Mouse (Mus musculus) liver, embryonic 12.5 days (tissue): ENCODE measurements around the gene Micu2. TPM values are rescaled to one million over a fixed set of nuclear protein-coding genes. Genes with fewer than 3 reads are reported as not detected.

Experiments used
- ATAC-seq: fragments of 200-750 bp; cut with Nextera tagmentation; 2 replicates; pipeline ENCODE4 v1.8.0; 2017; ENCODE audit warnings: moderate number of reproducible peaks, mild to moderate bottlenecking, moderate library complexity
- H3K27ac ChIP-seq: fragments of 300-500 bp; sonication (generic); 2 replicates; pipeline ENCODE4 v1.5.1; 2016; ENCODE audit warnings: mild to moderate bottlenecking
- H3K27me3 ChIP-seq: fragments of 300-500 bp; sonication (generic); replicated peaks from 2 replicates; pipeline ENCODE4 v1.6.1; 2016; ENCODE audit warnings: mild to moderate bottlenecking, moderate library complexity
- H3K36me3 ChIP-seq: fragments of 300-500 bp; sonication (generic); 2 replicates; pipeline ENCODE4 v1.6.1; 2016; ENCODE audit warnings: mild to moderate bottlenecking, moderate library complexity
- H3K4me1 ChIP-seq: fragments of 300-500 bp; sonication (generic); 2 replicates; pipeline ENCODE4 v1.6.1; 2016
- H3K4me2 ChIP-seq: fragments of 300-500 bp; sonication (generic); 2 replicates; pipeline ENCODE4 v1.6.1; 2016; ENCODE audit warnings: mild to moderate bottlenecking, moderate library complexity
- H3K4me3 ChIP-seq: fragments of 300-500 bp; sonication (generic); 2 replicates; pipeline ENCODE4 v1.5.1; 2016; ENCODE audit warnings: mild to moderate bottlenecking, moderate library complexity
- H3K9ac ChIP-seq: fragments of 300-500 bp; sonication (generic); 2 replicates; pipeline ENCODE4 v1.6.1; 2016; ENCODE audit warnings: mild to moderate bottlenecking, moderate library complexity
- H3K9me3 ChIP-seq: fragments of 300-500 bp; sonication (generic); replicated peaks from 2 replicates; pipeline ENCODE4 v1.6.1; 2016; ENCODE audit warnings: mild to moderate bottlenecking, moderate library complexity
- whole genome bisulfite sequencing: fragments of 180-500 bp; shearing (Covaris S2); methylation state at CpG from one replicate; pipeline ENCODE4 v1.1.7; 2016; ENCODE audit not compliant: insufficient replicate concordance; 5-methylcytosine and 5-hydroxymethylcytosine counted together
- polyA plus RNA-seq: library from polyadenylated mRNA; unstranded; fragments of >200 nt; fragmentation: Nextera tagmentation; extraction: Ambion mirVana; gene quantifications from 2 replicates; pipeline ENCODE4 v1.2.1, GENCODE M21; 2016

Micu2 gene
- polyA plus RNA-seq, 1 experiment from 2014 or later = 51.5 TPM

DNA sequence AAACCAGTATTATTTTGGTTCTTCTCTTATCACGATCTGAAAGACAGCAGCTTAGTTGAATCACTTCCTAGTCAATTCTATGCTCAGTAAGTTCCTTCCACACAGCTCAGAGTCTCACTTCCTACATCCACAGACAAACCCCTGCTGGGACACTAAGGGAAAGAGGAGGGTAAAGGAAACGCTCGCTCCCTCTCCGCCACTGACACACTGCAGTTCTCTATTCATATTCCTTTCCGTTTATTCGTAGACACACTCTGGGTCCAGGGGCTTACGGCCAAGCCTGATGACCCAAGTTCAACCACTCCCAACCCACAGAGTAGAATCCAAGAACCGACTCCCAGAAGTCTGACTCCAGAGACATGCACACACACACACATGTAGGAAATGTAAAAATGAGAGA lies 111.9 kb downstream of the Micu2 start:
- peaks cover 36% of the 10 kb centered on the region for H3K4me1 ChIP-seq
- 0 out of 2 replicates have a peak overlapping the region, but pooled peaks have one; percentile 17 for H3K9ac ChIP-seq
- no peak overlapping the region for H3K4me3 ChIP-seq
- H3K9me3 ChIP-seq = no peaks in the 10 kb centered on the region
- H3K36me3 ChIP-seq = no peaks in the 10 kb centered on the region
- no peak overlapping the region for H3K4me2 ChIP-seq
- H3K27me3 ChIP-seq = no peaks in the 10 kb centered on the region
- H3K27ac ChIP-seq = no peak overlapping the region
- WGBS = 35% methylated on average over 8 of the region's 8 CpGs
- ATAC-seq = no peak

DNA sequence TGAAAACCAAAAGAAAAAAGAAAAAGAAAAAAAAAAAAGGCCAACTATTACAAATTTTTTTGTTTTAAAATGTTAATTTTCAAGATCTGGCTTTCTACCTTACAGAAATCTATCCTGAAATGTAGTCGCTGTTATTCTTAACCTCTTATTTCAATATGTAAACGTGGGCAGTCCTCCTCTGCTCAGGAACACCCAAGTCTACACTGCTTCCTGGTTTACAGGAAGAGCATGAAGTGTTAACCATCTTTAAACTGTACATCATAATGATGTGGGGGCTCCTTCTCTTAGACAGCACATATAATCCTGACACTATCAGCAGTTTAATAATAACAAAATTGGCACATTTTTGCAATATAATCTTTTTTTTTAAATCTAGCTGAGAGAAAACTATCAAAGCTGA lies 113.0 kb downstream of the Micu2 start:
- Histone ChIP-seq H3K4me3 (no peak overlapping the region), H3K4me1 (peaks cover 41% of the 10 kb centered on the region), H3K27ac (no peak overlapping the region), H3K4me2 (no peak overlapping the region), H3K9me3 (no peaks in the 10 kb centered on the region), H3K27me3 (no peaks in the 10 kb centered on the region), H3K36me3 (no peaks in the 10 kb centered on the region), H3K9ac (no peak overlapping the region)
- ATAC-seq = no peak
- 54% methylated on average over 2 of the region's 2 CpGs for WGBS

DNA sequence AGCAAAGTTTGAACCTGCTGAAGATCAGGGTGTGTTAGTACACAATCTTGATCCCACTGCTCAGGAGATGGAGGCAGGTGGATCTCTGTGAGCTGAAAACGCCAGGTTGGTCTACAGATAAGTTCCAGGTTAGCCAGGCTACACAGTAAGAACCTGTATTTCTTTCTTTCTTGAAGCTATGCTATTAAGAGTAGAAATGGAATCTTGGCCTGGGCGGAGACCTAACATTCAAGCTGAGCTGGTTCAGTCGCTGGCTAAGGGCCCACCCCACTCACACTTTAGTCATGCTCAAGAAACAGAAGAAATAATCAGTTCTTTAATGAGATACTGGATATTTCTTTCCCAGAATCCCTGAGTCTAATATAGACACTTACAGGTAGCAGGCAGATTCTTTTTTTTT lies 115.7 kb downstream of the Micu2 start:
- no peak for ATAC-seq
- no peaks in the 10 kb centered on the region for H3K36me3 ChIP-seq
- H3K27me3 ChIP-seq = no peaks in the 10 kb centered on the region
- peaks cover 30% of the 10 kb centered on the region for H3K4me1 ChIP-seq
- 71% methylated on average over 3 of the region's 3 CpGs for WGBS
- H3K9me3 ChIP-seq = no peaks in the 10 kb centered on the region
- no peak overlapping the region for H3K4me2 ChIP-seq
- no peak overlapping the region for H3K9ac ChIP-seq
- H3K27ac ChIP-seq = no peak overlapping the region
- no peak overlapping the region for H3K4me3 ChIP-seq

DNA sequence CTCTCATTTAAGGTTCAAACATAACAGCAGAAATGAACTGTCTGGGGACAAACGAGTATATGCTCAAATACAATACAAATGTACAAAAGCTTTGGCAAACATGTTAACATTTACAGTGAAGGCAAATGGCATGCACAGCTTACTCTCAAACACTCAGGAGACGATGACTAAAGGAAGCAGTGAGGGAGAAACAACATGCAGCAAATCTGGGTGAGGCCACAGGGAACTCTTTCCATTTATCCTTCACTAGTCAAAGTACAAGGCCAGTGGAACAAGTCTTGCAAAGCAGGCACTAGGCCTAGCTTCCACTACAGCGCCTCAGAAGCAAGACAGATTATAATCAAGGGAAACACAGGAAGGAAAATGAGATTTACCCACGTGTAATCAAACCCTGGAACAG lies 116.3 kb downstream of the Micu2 start:
- ATAC-seq = no peak

DNA sequence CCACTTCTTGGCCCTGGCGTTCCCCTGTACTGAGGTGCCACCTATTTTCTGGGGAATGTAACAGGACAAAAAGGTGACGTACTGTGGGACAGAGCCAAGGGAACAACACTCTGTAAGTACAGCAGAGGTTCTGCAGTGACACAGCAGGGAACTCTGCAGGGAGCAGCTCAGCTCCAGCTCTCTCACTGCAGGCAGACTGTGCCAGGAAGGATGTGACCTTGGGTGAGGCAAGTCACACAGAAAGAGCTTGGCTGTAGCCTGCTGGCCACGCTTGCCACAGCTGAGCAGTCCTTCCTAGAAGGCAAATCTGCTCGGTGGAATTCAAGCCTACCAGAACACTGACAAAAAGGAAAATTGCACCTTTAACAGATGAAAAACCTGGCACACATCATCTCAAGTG lies 117.3 kb downstream of the Micu2 start:
- H3K4me3 ChIP-seq = no peak overlapping the region
- no peak overlapping the region for H3K4me2 ChIP-seq
- H3K9me3 ChIP-seq = no peaks in the 10 kb centered on the region
- ATAC-seq = no peak
- no peak overlapping the region for H3K9ac ChIP-seq
- no peaks in the 10 kb centered on the region for H3K27me3 ChIP-seq
- H3K27ac ChIP-seq = no peak overlapping the region
- H3K4me1 ChIP-seq = peaks cover 15% of the 10 kb centered on the region
- WGBS = 54% methylated on average over 4 of the region's 4 CpGs
- no peaks in the 10 kb centered on the region for H3K36me3 ChIP-seq

More for the DNA sequence above, 116.3 kb downstream of the Micu2 start:
- Histone ChIP-seq H3K4me3 (no peak overlapping the region), H3K9me3 (no peaks in the 10 kb centered on the region), H3K27ac (no peak overlapping the region), H3K27me3 (no peaks in the 10 kb centered on the region), H3K4me1 (peaks cover 24% of the 10 kb centered on the region), H3K9ac (no peak overlapping the region), H3K36me3 (no peaks in the 10 kb centered on the region), H3K4me2 (no peak overlapping the region)
- 32% methylated on average over 4 of the region's 4 CpGs for WGBS

DNA sequence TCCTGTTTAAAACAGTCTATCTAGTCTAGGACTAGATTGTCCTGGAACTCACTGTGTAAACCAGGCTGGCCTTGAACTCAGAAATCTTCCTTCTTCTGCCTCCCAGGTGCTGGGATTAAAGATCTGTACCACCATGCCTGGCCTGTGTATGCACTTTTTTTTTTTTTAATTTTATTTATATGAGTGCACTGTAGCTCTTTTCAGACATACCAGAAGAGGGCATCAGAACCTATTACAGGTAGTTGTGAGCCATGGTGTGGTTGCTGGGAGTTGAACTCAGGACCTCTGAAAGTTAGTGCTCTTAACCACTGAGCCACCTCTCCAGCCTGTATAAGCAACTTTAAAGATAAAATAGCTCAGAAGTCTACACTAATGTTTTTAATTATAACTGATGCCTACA lies 118.0 kb downstream of the Micu2 start:
- H3K36me3 ChIP-seq = no peaks in the 10 kb centered on the region
- H3K4me1 ChIP-seq = peaks cover 11% of the 10 kb centered on the region
- no peak overlapping the region for H3K4me3 ChIP-seq
- no peaks in the 10 kb centered on the region for H3K9me3 ChIP-seq
- H3K9ac ChIP-seq = no peak overlapping the region
- H3K4me2 ChIP-seq = no peak overlapping the region
- H3K27ac ChIP-seq = no peak overlapping the region
- no peaks in the 10 kb centered on the region for H3K27me3 ChIP-seq
- ATAC-seq = no peak

DNA sequence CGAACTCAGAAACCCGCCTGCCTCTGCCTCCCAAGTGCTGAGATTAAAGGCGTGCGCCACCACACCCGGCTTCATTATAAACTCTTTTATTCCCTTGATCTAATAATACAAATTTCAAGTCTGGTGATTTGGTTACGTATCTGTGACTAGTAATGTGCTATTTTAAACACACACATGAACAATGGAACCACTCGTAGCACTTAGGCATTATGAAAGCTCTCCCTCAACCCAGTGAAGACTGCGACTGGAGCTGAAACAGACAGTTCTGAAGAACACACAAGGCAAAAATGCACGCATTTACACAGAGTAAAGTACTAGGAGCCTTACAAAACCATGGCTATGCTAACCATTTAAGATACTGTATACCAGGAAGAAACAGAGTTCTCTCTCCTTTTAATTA lies 121.1 kb downstream of the Micu2 start:
- Histone ChIP-seq H3K4me2 (no peak overlapping the region), H3K4me1 (peaks cover 10% of the 10 kb centered on the region), H3K27me3 (no peaks in the 10 kb centered on the region), H3K36me3 (peaks cover 5% of the 10 kb centered on the region; the same call in 1 of the 2 replicates), H3K4me3 (no peak overlapping the region), H3K9ac (no peak overlapping the region), H3K9me3 (no peaks in the 10 kb centered on the region), H3K27ac (no peak overlapping the region)
- 84% methylated on average over 9 of the region's 9 CpGs for WGBS
- no peak for ATAC-seq

DNA sequence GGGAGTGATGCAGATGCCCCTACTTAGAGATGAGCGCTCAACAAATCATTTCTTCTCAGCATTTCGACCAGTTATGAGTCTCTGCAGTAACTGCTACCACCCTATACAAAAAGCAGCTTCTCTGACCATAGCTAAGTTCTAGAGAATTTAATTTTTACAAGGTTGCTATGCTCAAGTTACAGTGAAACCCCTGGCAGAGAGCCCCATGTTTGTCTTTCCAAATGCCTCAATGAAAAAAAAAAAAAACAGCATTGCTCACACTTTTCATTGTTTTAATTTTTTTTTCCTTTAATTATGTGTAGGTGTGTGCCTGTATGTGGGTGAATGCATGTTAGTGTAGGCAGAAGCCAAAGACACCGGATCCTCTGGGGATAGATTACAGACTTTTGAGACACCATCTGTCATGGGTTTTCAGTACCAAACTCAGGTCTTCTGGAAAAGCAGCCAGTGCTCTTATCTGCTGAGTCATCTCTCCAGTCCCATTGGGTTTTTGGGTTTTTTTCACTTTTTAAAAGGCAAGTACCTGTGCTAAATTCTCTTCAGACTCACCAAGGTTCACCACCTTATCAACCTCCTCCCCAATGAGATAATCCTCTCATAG lies 132.3 kb downstream of the Micu2 start:
- H3K9me3 ChIP-seq = no peaks in the 10 kb centered on the region
- peaks cover 15% of the 10 kb centered on the region; the same call in 1 of the 2 replicates for H3K36me3 ChIP-seq
- no peak overlapping the region for H3K4me2 ChIP-seq
- no peak overlapping the region for H3K9ac ChIP-seq
- H3K27me3 ChIP-seq = no peaks in the 10 kb centered on the region
- peaks cover 11% of the 10 kb centered on the region for H3K4me1 ChIP-seq
- WGBS = 78% methylated on average over 3 of the region's 3 CpGs
- H3K27ac ChIP-seq = no peak overlapping the region
- no peak overlapping the region for H3K4me3 ChIP-seq
- ATAC-seq = no peak

Other genes with a start within 250 kb of the Micu2 start
- 6.6 and 7.3 TPM in 2 replicates for gene Lats2, start 240.9 kb downstream of the Micu2 start, polyA plus RNA-seq
- gene Sap18, start 201.1 kb downstream of the Micu2 start, polyA plus RNA-seq = 14.5 and 16.1 TPM in 2 replicates
- gene Ska3, start 173.1 kb downstream of the Micu2 start, polyA plus RNA-seq = 28.6 and 30.1 TPM in 2 replicates
- 193 and 200 TPM in 2 replicates for gene Mrpl57, start 173.0 kb downstream of the Micu2 start, polyA plus RNA-seq
- gene Zdhhc20, start 109.0 kb downstream of the Micu2 start, polyA plus RNA-seq = 17.5 and 18.4 TPM in 2 replicates
- gene Fgf9, start 71.3 kb upstream of the Micu2 start, polyA plus RNA-seq = 0.83 and 0.98 TPM in 2 replicates